Mouse (Mus musculus) MEL (cell line): ENCODE measurements around the gene Ube2l6. TPM values are rescaled to one million over a fixed set of nuclear protein-coding genes. Genes with fewer than 3 reads are reported as not detected.

Experiments used
- DNase-seq: peaks from one replicate; pipeline ENCODE4 v3.0.0; 2011; ENCODE audit warnings: low read depth, low spot score
- H3K27ac ChIP-seq: 2 replicates; pipeline ENCODE4 v1.5.1; 2012; ENCODE audit warnings: low read depth, mild to moderate bottlenecking, control low read depth, low read length, moderate library complexity; ENCODE audit not compliant: control insufficient read depth
- H3K27me3 ChIP-seq, 2 experiments: fragments of 150-350 bp in 1 of 2; sonication (generic) in 1 of 2; 2 replicates each; pipeline ENCODE4 v1.6.1; 2012; ENCODE audit warnings: low read length in 2 of 2, mild to moderate bottlenecking in 2 of 2, improper control_type of control experiment in 1 of 2, moderate library complexity in 1 of 2; ENCODE audit not compliant: insufficient read depth in 2 of 2, control insufficient read depth in 1 of 2
- H3K36me3 ChIP-seq, 2 experiments: 2 replicates each; pipeline ENCODE4 v1.6.1; 2012 to 2014; ENCODE audit warnings: low read length in 2 of 2, improper control_type of control experiment in 1 of 2, inconsistent platforms in 1 of 2, mild to moderate bottlenecking in 1 of 2; ENCODE audit not compliant: insufficient read depth in 2 of 2, control insufficient read depth in 1 of 2
- H3K4me1 ChIP-seq, 2 experiments: fragments of 150-350 bp in 1 of 2; sonication (generic) in 1 of 2; 2 replicates each; pipeline ENCODE4 v1.6.1; 2012; ENCODE audit warnings: low read length in 2 of 2, improper control_type of control experiment in 1 of 2, mild to moderate bottlenecking in 1 of 2; ENCODE audit not compliant: insufficient read depth in 2 of 2, control insufficient read depth in 1 of 2
- H3K4me3 ChIP-seq, 2 experiments: fragments of 150-350 bp in 1 of 2; sonication (generic) in 1 of 2; 2 replicates each; pipeline ENCODE4 v1.5.1; 2012; ENCODE audit warnings: low read depth in 2 of 2, low read length in 2 of 2, mild to moderate bottlenecking in 2 of 2, moderate library complexity in 2 of 2, control low read depth in 1 of 2, improper control_type of control experiment in 1 of 2; ENCODE audit not compliant: control insufficient read depth in 1 of 2, insufficient read depth in 1 of 2
- H3K79me2 ChIP-seq: 2 replicates; pipeline ENCODE4 v1.6.1; 2012; ENCODE audit warnings: mild to moderate bottlenecking, low read length, moderate library complexity; ENCODE audit not compliant: control insufficient read depth, poor library complexity, insufficient read depth
- H3K9ac ChIP-seq: 2 replicates; pipeline ENCODE4 v1.6.1; 2012; ENCODE audit warnings: low read depth, mild to moderate bottlenecking, control low read depth, low read length, moderate library complexity; ENCODE audit not compliant: control insufficient read depth, poor library complexity, severe bottlenecking
- H3K9me3 ChIP-seq: fragments of 150-350 bp; sonication (generic); replicated peaks from 2 replicates; pipeline ENCODE4 v1.6.1; 2012; ENCODE audit warnings: mild to moderate bottlenecking, low read length, improper control_type of control experiment, moderate library complexity; ENCODE audit not compliant: insufficient read depth
- BHLHE40 ChIP-seq: IDR thresholded peaks from 2 replicates; pipeline ENCODE4 v1.6.1; 2012; ENCODE audit warnings: low read depth, mild to moderate bottlenecking, inconsistent platforms, low read length, improper control_type of control experiment, borderline replicate concordance
- CHD2 ChIP-seq: IDR thresholded peaks from 2 replicates; pipeline ENCODE4 v1.6.1; 2011; ENCODE audit warnings: low read length, improper control_type of control experiment
- E2F4 ChIP-seq: IDR thresholded peaks from 2 replicates; pipeline ENCODE4 v1.6.1; 2011; ENCODE audit warnings: low read depth, low read length, improper control_type of control experiment, borderline replicate concordance
- ELF1 ChIP-seq: IDR thresholded peaks from 2 replicates; pipeline ENCODE4 v1.6.1; 2014; ENCODE audit warnings: low read depth, mild to moderate bottlenecking, inconsistent platforms, low read length, improper control_type of control experiment, moderate library complexity
- EP300 ChIP-seq, 2 experiments: IDR thresholded peaks; 2 replicates each; pipeline ENCODE4 v1.6.1; 2011; ENCODE audit warnings: improper control_type of control experiment in 2 of 2, low read length in 2 of 2, low read depth in 1 of 2, mild to moderate bottlenecking in 1 of 2
- GATA1 ChIP-seq: IDR thresholded peaks from 2 replicates; pipeline ENCODE4 v1.6.1; 2011; ENCODE audit warnings: low read depth, low read length, improper control_type of control experiment
- JUND ChIP-seq: IDR thresholded peaks from 2 replicates; pipeline ENCODE4 v1.6.1; 2011; ENCODE audit warnings: low read depth, mild to moderate bottlenecking, improper control_type of control experiment, low read length
- KAT2A ChIP-seq: conservative IDR thresholded peaks from 2 replicates; pipeline ENCODE4 v1.6.1; 2012; ENCODE audit warnings: low read depth, low read length, improper control_type of control experiment, inconsistent platforms
- MAZ ChIP-seq: IDR thresholded peaks from 2 replicates; pipeline ENCODE4 v1.6.1; 2012; ENCODE audit warnings: low read depth, mild to moderate bottlenecking, inconsistent platforms, low read length, improper control_type of control experiment
- MYB ChIP-seq: IDR thresholded peaks from 2 replicates; pipeline ENCODE4 v1.6.1; 2011; ENCODE audit warnings: mild to moderate bottlenecking, low read depth, low read length, improper control_type of control experiment
- NELFE ChIP-seq: IDR thresholded peaks from 2 replicates; pipeline ENCODE4 v1.6.1; 2011; ENCODE audit warnings: low read depth, low read length, improper control_type of control experiment
- POLR2AphosphoS2 ChIP-seq: IDR thresholded peaks from 2 replicates; pipeline ENCODE4 v1.6.1; 2011; ENCODE audit warnings: low read length, improper control_type of control experiment
- POLR2AphosphoS5 ChIP-seq: IDR thresholded peaks from 2 replicates; pipeline ENCODE4 v1.6.1; 2012; ENCODE audit warnings: low read depth, borderline replicate concordance, mild to moderate bottlenecking, inconsistent platforms, low read length, moderate library complexity, mixed read lengths
- SIN3A ChIP-seq: IDR thresholded peaks from 2 replicates; pipeline ENCODE4 v1.6.1; 2012; ENCODE audit warnings: low read length, improper control_type of control experiment, inconsistent platforms
- SMC3 ChIP-seq: IDR thresholded peaks from 2 replicates; pipeline ENCODE4 v1.6.1; 2011; ENCODE audit warnings: low read depth, low read length, improper control_type of control experiment
- UBTF ChIP-seq: IDR thresholded peaks from 2 replicates; pipeline ENCODE4 v1.6.1; 2012; ENCODE audit warnings: low read depth, mild to moderate bottlenecking, inconsistent platforms, low read length, improper control_type of control experiment, moderate library complexity, borderline replicate concordance; ENCODE audit not compliant: insufficient read depth
- USF1 ChIP-seq: IDR thresholded peaks from 2 replicates; pipeline ENCODE4 v1.6.1; 2014; ENCODE audit warnings: low read depth, mild to moderate bottlenecking, inconsistent platforms, low read length, improper control_type of control experiment, moderate library complexity
- ZC3H11A ChIP-seq: IDR thresholded peaks from 2 replicates; pipeline ENCODE4 v1.6.1; 2012; ENCODE audit warnings: low read depth, mild to moderate bottlenecking, inconsistent platforms, low read length, improper control_type of control experiment
- ZMIZ1 ChIP-seq: IDR thresholded peaks from 2 replicates; pipeline ENCODE4 v1.6.1; 2012; ENCODE audit warnings: low read depth, mild to moderate bottlenecking, inconsistent platforms, low read length, improper control_type of control experiment, moderate library complexity
- ZNF384 ChIP-seq: IDR thresholded peaks from 2 replicates; pipeline ENCODE4 v1.6.1; 2012; ENCODE audit warnings: low read depth, mild to moderate bottlenecking, inconsistent platforms, low read length, improper control_type of control experiment
- polyA plus RNA-seq, 2 experiments: library from polyadenylated mRNA; stranded (reverse) in 1 of 2; unstranded in 1 of 2; fragments of >175 nt in 1 of 2; fragments of >200 nt in 1 of 2; gene quantifications; 2 replicates each; pipeline versions ENCODE4 v1.2.1 to v1.2.4; 2012; ENCODE audit warnings: low replicate concordance in 2 of 2, low read depth in 1 of 2; ENCODE audit not compliant: insufficient read length in 2 of 2, insufficient read depth in 1 of 2, missing spikeins in 1 of 2
- total RNA-seq: library from RNA; depleted of rRNA; stranded (reverse); fragments of 300-350 nt; gene quantifications from 2 replicates; pipeline ENCODE4 v1.2.3, GENCODE M21; 2012

The Ube2l6 gene
- total and polyA plus RNA-seq, 3 experiments: 17.5 to 37.0 TPM; not detected in 1

DNA sequence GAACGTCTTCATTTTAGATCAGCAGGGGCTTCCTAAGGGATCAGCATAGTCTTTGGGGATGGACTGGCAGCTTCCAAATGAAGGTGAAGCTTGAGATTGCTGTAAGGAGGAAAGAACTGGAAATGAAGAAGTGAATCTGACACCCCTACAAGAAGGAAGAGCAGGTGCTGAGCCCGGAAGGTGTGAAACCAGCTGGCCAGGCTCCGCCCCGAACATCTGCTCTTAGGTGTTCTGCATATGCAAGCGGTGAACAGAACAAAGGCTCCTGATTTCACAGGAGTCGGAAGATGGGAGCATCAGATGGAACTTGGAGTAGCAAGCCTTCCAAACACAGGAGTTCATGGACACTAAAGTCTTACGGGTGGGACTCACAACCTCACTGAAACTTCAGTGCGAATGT lies 38.5 kb downstream of the Ube2l6 start:
- no peaks in the 10 kb centered on the region for H3K27me3 ChIP-seq
- peaks cover 27% of the 10 kb centered on the region for H3K79me2 ChIP-seq
- no peak overlapping the region for H3K9ac ChIP-seq
- peaks cover 0 to 8% of the 10 kb centered on the region in 2 experiments; a peak in 2 of 4 replicates for H3K4me1 ChIP-seq
- no peak overlapping the region for H3K27ac ChIP-seq
- DNase-seq: no peak
- no peak for TF ChIP-seq MAZ
- TF ChIP-seq EP300 (IDR thresholded peaks at IDR 0.05; ENCODE audit: low read depth in 1 of 2, low read length in 2 of 2): no peak
- no peak for TF ChIP-seq JUND
- no peak for TF ChIP-seq POLR2AphosphoS5
- H3K4me3 ChIP-seq: no peak overlapping the region
- no peaks in the 10 kb centered on the region for H3K9me3 ChIP-seq
- H3K36me3 ChIP-seq: peaks cover 0 to 3% of the 10 kb centered on the region in 2 experiments; a peak in 2 of 4 replicates

DNA sequence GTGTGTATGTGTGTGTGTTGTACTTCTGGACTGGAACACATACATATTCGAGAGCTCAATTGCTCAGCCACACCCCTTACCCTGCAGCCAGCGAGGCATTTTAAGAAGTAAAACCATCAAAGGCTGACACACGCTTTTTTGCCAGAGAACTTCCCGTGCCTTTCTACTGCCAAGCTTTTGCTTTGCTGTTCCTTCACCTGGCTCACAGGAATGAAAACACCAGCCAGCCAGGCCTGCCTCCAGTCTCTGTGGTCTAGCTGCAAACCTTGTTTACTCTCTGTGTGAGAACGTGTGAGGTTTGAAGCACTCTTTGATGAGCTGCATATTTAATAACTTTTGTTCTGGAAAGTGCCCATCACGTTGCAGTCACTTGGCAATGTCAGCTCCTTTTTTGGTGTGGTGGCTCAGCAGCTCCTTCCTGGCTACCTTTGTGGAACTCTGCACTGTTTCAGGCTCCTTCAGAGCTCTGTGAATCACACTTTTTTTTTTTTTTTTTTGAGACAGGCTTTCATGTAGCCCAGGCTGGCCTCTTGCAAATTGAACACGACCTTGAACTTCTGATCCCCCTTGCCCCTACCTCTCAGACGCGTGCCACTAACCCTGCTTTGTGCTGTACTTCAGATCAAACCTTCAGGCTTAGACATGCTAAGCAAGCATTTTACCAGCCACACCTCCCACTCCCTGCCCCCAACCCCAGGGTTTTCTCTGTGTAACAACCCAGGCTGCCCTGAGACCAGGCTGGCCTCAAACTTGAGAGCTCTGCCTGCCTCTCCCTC lies 39.4 kb downstream of the Ube2l6 start:
- Histone ChIP-seq H3K27ac (no peak overlapping the region), H3K4me1 (peaks cover 7 to 10% of the 10 kb centered on the region in 2 experiments), H3K9ac (no peak overlapping the region), H3K79me2 (peaks cover 33% of the 10 kb centered on the region), H3K4me3 (no peak overlapping the region), H3K27me3 (no peaks in the 10 kb centered on the region), H3K36me3 (peaks cover 0 to 11% of the 10 kb centered on the region in 2 experiments; a peak in 2 of 4 replicates), H3K9me3 (no peaks in the 10 kb centered on the region)
- TF ChIP-seq ZNF384 (peak; percentile 64), MYB (no peak)
- no peak for DNase-seq

GRCm38 (mm10) chr2:84838593-84838949 lies 39.9 kb downstream of the Ube2l6 start, which contains the start of gene Slc43a1:
Gene Slc43a1, plus strand, starts transcription at chr2:84838850.
- H3K79me2 ChIP-seq: peaks cover 37% of the 10 kb centered on the region
- H3K4me1 ChIP-seq: peaks cover 10 to 13% of the 10 kb centered on the region in 2 experiments
- H3K9ac ChIP-seq: peak within 1 kb of the TSS; percentile 88
- H3K4me3 ChIP-seq: peak within 1 kb of the TSS; percentile 78 to 96
- peak within 1 kb of the TSS; percentile 91 for H3K27ac ChIP-seq
- DNase-seq: no peak
- H3K9me3 ChIP-seq: no peaks in the 10 kb centered on the region
- TF ChIP-seq E2F4 (no peak), POLR2AphosphoS2 (no peak), SIN3A (no peak), JUND (no peak), ELF1 (no peak), SMC3 (no peak), UBTF (no peak), MAZ (no peak), USF1 (no peak), ZMIZ1 (no peak), ZC3H11A (no peak), NELFE (no peak), CHD2 (no peak), BHLHE40 (no peak), GATA1 (no peak), KAT2A (no peak), POLR2AphosphoS5 (no peak)
- H3K27me3 ChIP-seq: no peaks in the 10 kb centered on the region
- H3K36me3 ChIP-seq: peaks cover 0 to 17% of the 10 kb centered on the region in 2 experiments; a peak in 2 of 4 replicates
